Mouse (Mus musculus) G1E-ER4 (cell line): ENCODE results near the gene Pde4a. TPM values are rescaled to one million over a fixed set of nuclear protein-coding genes. Genes with fewer than 3 reads are reported as not detected.

Experiments
- GATA1 ChIP-seq: IDR thresholded peaks from one replicate; pipeline ENCODE4 v1.8.0; 2012; ENCODE audit warnings: low read length, inconsistent platforms
- polyA plus RNA-seq: library from polyadenylated mRNA; stranded (reverse); fragments of >175 nt; gene quantifications from 2 replicates; pipeline ENCODE4 v1.2.3, GENCODE M21; 2012

Gene Pde4a
- polyA plus RNA-seq, 1 experiment: 3.6 TPM

- TF ChIP-seq GATA1: no peak
Measured at GRCm38 (mm10) chr9:21243826-21244427, 78.4 kb downstream of the Pde4a start.

GRCm38 (mm10) chr9:21244428-21245112 lies 79.1 kb downstream of the Pde4a start:
- no peak for TF ChIP-seq GATA1

- TF ChIP-seq GATA1: no peak
Measured at GRCm38 (mm10) chr9:21245113-21245487, 79.6 kb downstream of the Pde4a start.

GRCm38 (mm10) chr9:21246342-21246741 lies 80.8 kb downstream of the Pde4a start:
- no peak for TF ChIP-seq GATA1

GRCm38 (mm10) chr9:21248326-21248725 lies 82.8 kb downstream of the Pde4a start, which contains the start of gene S1pr5:
S1pr5 (minus strand) TSS chr9:21248443.
- no peak for TF ChIP-seq GATA1

- no peak for TF ChIP-seq GATA1
Measured at GRCm38 (mm10) chr9:21249629-21250508, 84.4 kb downstream of the Pde4a start.

GRCm38 (mm10) chr9:21250509-21250908 lies 85.0 kb downstream of the Pde4a start:
- no peak for TF ChIP-seq GATA1

GRCm38 (mm10) chr9:21251116-21251735 lies 85.7 kb downstream of the Pde4a start:
- TF ChIP-seq GATA1: no peak

GRCm38 (mm10) chr9:21254690-21255089 lies 89.2 kb downstream of the Pde4a start:
- no peak for TF ChIP-seq GATA1

GRCm38 (mm10) chr9:21260491-21261040 lies 95.1 kb downstream of the Pde4a start:
- TF ChIP-seq GATA1: no peak

GRCm38 (mm10) chr9:21261831-21262230 lies 96.3 kb downstream of the Pde4a start:
- no peak for TF ChIP-seq GATA1

Other genes starting within 250 kb of the Pde4a start
- 152 and 172 TPM in 2 replicates for gene Dnmt1, start 205.8 kb upstream of the Pde4a start, polyA plus RNA-seq
- gene S1pr2, start 188.9 kb upstream of the Pde4a start, polyA plus RNA-seq: 1.4 and 1.6 TPM in 2 replicates
- gene Mrpl4, start 163.0 kb upstream of the Pde4a start, polyA plus RNA-seq: 88.1 and 110 TPM in 2 replicates
- 0.55 and 0.58 TPM in 2 replicates for gene Icam1, start 149.7 kb upstream of the Pde4a start, polyA plus RNA-seq
- 16.7 and 26.1 TPM in 2 replicates for gene Icam4, start 136.3 kb upstream of the Pde4a start, polyA plus RNA-seq
- 0.52 and 0.62 TPM in 2 replicates for gene Icam5, start 133.6 kb upstream of the Pde4a start, polyA plus RNA-seq
- 2.0 and 4.4 TPM in 2 replicates for gene Zglp1, start 98.6 kb upstream of the Pde4a start, polyA plus RNA-seq
- 0.67 and 0.73 TPM in 2 replicates for gene Gm49373, start 92.6 kb upstream of the Pde4a start, polyA plus RNA-seq
- gene Fdx1l, start 92.1 kb upstream of the Pde4a start, polyA plus RNA-seq: 39.6 and 44.3 TPM in 2 replicates
- 422 and 499 TPM in 2 replicates for gene Gm38431, start 73.7 kb upstream of the Pde4a start, polyA plus RNA-seq
- gene Raver1, start 73.7 kb upstream of the Pde4a start, polyA plus RNA-seq: 0.84 and 2.5 TPM in 2 replicates
- 16.0 and 16.3 TPM in 2 replicates for gene Tyk2, start 34.5 kb upstream of the Pde4a start, polyA plus RNA-seq
- gene Cdc37, start 15.7 kb upstream of the Pde4a start, polyA plus RNA-seq: 216 and 275 TPM in 2 replicates
- gene Keap1, start 73.6 kb downstream of the Pde4a start, polyA plus RNA-seq: 79.1 and 86.5 TPM in 2 replicates
- gene S1pr5, start 82.7 kb downstream of the Pde4a start, polyA plus RNA-seq: not detected in 2 replicates
- gene Atg4d, start 99.6 kb downstream of the Pde4a start, polyA plus RNA-seq: 25.8 and 27.7 TPM in 2 replicates
- 43.4 and 53.0 TPM in 2 replicates for gene Kri1, start 122.3 kb downstream of the Pde4a start, polyA plus RNA-seq
- gene Cdkn2d, start 125.7 kb downstream of the Pde4a start, polyA plus RNA-seq: 27.5 and 28.0 TPM in 2 replicates
- gene Ap1m2, start 146.6 kb downstream of the Pde4a start, polyA plus RNA-seq: not detected in 2 replicates
- 24.3 and 31.9 TPM in 2 replicates for gene Slc44a2, start 155.0 kb downstream of the Pde4a start, polyA plus RNA-seq
- gene Ilf3, start 202.2 kb downstream of the Pde4a start, polyA plus RNA-seq: 133 TPM in 2 replicates
- 77.4 and 86.9 TPM in 2 replicates for gene Qtrt1, start 246.1 kb downstream of the Pde4a start, polyA plus RNA-seq